Mouse (Mus musculus): ENCODE results near the gene Fkbp8.
"Not testable (repeated sequence)": the region's sequence is repeated elsewhere in the genome, so short reads cannot be mapped to it uniquely, and the experiment has no call there.

Fkbp8 gene

GRCm38 (mm10) chr8:70502540-70502939 lies 25.0 kb upstream of the Fkbp8 start:
- no peak for DNase-seq (ENCODE audit: low spot score)

- peak; percentile 56 for DNase-seq (ENCODE audit: low spot score)
Observed at GRCm38 (mm10) chr8:70503062-70503750, 24.3 kb upstream of the Fkbp8 start.

GRCm38 (mm10) chr8:70504291-70504716 lies 23.2 kb upstream of the Fkbp8 start:
- DNase-seq (ENCODE audit: low spot score), result no peak

DNA sequence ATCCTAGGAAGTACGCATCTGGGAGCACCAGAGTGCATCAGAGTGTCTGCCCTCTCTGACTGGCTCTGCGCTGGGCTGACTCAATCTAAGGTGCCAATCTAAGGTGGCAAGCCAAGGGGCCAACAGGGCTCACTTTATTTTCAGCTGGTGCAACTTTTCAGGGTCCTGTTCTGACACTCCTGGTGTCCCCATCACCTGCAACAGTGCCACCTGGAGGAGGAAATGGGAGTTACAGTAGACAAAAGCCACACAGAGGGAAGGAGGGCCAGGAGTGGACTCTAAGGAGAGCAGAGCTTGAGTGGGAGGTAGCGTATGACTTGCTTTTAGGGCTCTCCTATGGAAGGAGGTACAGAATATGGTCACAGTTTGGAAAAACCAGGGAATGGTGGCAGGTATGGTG lies 22.7 kb upstream of the Fkbp8 start:
- peak; percentile 76 for DNase-seq (ENCODE audit: low spot score)

DNA sequence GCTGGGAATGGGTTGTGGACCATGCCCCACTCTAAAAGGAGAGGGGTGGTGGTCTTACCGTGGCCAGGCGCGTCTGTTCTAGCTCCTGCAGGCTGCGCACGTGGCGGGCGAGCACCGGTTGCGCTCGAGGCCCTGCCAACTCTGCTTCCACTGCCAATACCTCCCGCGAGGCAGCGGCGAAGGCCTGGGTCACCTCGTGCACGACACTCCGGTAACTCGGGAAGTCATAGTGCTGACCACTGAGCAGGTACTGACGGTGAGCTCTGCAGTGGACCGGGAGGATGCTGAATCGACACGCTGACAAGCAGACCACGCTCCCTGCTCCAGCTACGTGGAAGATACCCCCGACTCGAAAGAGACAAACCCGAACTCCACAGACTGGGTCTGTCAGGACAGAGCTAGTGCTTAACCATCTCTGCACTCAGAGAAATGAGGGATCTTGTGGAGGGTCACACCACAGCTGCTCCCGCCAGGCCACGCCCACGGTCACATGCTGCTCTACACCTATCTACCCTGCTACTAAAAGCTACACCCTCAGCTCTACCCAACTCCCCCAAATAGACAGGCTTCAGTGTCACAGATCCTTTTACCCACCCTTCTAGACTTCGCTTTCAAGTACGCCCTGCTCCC lies 21.7 kb upstream of the Fkbp8 start:
- DNase-seq (ENCODE audit: low spot score), result no peak

DNA sequence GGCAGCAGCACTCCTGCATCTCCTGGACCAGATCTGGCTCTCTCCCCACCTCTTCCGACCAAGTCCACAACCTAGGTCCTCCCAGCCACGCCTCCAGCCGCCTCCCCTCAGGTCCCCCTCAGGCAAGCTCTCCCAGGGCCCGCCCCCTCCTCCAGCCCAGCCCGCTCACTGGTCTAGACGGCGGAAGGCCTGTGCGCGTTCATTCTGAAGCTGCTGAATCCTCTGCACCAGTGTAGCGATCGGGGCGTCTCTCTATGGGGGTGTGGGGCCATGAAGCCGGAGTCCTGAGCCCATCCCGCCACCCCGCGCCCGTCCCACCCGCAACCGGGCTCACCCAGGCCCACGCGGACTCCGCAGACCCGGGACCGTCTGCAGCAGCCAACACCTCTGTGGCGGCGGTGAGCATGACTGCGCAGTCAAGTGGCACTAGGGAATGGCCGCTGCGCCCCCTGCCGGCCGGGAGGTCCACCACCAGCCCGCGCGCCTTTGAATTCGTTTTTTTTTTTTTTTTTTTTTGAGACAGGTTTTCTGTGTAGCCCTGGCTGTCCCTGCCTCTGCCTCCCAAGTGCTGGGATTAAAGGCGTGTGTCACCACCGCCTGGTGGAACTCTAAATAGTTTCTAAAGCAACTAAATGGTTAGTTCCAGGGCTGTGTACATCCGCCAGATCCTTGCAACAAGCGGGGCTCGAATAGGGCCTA lies 21.0 kb upstream of the Fkbp8 start, which contains the start of gene Rex1bd:
TSS of gene Rex1bd (minus strand) at position 425 of the 699 bp plus-strand sequence.
- peak; percentile 89 for DNase-seq (ENCODE audit: low spot score)

- DNase-seq (ENCODE audit: low spot score), result no peak
Observed at GRCm38 (mm10) chr8:70507027-70507393, 20.5 kb upstream of the Fkbp8 start.

DNA sequence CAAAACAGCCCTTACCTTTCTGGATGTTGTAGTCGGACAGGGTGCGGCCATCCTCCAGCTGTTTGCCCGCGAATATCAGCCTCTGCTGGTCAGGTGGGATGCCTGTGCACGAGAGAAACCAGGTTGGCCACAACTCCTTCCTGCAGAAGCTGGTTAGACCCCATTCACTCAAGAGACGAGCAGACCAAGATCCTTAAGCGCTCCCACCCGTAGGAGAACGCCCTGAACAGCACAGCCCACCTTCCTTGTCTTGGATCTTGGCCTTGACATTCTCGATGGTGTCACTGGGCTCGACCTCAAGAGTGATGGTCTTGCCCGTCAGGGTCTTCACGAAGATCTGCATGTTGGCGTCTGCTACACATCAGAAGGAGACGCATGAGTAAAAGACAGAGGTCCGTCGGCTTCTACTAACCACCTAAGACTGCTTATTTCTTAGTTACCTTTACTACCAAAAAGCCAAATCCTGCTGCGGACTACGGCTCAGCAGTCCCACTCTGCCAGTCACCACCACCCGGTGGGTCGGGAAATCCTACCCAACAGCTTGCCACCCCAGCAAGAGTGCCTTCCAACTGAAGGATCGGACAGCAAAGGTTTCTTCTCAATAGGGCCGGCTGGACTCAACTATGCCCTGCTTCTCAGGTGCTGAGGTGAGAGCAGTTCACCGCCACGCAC lies 18.1 kb upstream of the Fkbp8 start:
- DNase-seq (ENCODE audit: low spot score), result no peak

DNA sequence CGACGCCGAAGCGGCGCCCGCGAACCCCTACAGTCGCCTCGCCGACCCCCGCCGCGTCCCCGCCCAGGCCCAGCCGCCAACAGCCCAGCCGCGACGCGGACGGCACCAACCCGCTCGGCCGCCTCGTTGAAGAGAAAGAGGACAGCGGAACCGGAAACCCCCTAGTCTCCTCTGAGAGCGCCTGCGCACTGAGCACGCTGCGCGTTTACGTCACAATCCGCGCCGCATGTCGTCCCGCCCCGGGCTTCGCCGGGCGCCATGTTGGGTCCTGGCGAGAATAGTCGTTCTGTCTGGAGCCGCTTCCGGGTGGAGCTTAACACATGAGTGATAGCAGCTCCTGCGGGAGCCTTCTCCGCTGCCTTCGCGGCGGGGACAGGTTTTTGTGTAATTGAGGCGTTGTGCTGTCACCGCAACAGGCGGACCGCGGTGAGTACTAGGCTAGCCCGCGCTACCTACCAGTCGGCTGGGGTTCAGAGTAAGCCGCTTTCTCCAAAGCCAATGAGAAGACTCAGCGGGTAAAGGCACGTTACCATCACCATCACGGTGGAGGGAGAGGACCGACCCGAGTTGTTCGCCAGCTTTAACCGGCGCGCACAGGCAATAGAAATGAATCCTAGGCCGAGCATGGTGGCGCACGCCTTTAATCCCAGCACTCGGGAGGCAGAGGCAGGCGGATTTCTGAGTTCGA lies 17.2 kb upstream of the Fkbp8 start, which contains the start of gene Uba52:
TSS of gene Uba52 (minus strand) at position 574 of the 688 bp plus-strand sequence.
- peak; percentile 95 for DNase-seq (ENCODE audit: low spot score)

GRCm38 (mm10) chr8:70511174-70511573 lies 16.4 kb upstream of the Fkbp8 start:
- DNase-seq (ENCODE audit: low spot score), result not testable (repeated sequence)

GRCm38 (mm10) chr8:70511770-70512169 lies 15.8 kb upstream of the Fkbp8 start:
- no peak for DNase-seq (ENCODE audit: low spot score)

DNA sequence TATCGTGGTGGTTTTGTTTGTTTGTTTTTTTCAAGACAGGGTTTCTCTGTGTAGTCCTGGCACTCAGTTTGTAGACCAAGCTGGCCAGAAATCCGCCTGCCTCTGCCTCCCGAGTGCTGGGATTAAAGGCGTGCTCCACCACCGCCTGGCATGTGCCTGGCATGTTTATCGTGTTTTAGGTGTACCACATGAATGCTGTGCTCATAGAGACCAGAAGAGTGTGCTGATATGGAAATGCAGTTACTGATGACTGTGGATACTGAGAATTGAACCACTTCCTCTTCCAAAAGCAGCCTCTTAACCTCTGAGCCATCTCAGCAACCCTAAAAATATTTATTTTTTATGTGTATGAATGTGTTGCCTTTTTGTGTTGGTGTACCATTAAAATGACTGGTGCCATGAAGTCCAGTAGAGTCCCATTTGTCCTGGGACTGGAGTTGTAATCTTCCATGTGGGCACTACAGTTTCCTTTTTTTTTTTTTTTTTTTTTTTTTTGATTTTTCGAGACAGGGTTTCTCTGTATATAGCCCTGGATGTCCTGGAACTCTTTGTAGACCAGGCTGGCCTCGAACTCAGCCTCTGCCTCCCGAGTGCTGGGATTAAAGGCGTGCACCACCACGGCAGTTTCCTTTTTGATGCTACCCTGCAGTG lies 15.1 kb upstream of the Fkbp8 start:
- no peak for DNase-seq (ENCODE audit: low spot score)

DNA sequence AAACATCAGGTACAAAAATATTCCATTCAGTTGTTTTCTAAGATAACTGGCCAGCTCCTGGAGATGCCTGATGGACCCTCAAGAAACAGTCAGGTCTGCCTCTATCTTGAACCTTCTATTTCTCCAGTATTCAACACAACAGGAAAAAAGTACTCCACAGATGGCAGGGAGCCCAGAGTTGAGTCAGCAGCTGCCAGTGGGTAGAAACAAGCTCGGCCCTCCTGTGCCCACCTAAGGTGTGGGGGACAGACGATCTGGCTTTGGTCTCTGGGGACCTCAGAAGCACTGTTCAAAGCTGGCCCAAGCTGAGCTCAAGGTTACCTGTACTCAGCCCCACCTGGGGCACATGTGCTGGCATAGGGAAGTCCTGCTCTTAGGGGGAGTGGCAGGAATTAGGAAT lies 14.1 kb upstream of the Fkbp8 start:
- DNase-seq (ENCODE audit: low spot score), result no peak

- no peak for DNase-seq (ENCODE audit: low spot score)
Observed at GRCm38 (mm10) chr8:70517940-70518643, 9.4 kb upstream of the Fkbp8 start.

DNA sequence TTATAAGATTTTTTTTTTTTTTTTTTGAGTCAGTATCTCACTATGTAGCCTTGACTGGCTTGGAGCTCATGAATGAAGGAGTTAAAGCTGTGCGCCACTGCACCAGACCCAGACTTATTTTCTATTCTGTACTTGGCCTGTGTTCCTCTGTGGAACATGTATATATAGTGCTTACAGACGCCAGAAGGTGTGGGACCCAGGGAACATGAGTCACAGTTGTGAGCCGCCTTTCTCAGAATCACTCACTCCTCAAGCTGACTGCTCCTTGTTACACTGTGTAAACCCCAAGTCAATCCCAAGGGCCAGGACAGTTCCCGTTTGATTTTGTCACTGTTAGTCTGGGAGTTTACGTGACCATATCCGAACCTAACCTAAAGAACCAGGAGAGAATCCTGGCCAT lies 8.5 kb upstream of the Fkbp8 start:
- no peak for DNase-seq (ENCODE audit: low spot score)

DNA sequence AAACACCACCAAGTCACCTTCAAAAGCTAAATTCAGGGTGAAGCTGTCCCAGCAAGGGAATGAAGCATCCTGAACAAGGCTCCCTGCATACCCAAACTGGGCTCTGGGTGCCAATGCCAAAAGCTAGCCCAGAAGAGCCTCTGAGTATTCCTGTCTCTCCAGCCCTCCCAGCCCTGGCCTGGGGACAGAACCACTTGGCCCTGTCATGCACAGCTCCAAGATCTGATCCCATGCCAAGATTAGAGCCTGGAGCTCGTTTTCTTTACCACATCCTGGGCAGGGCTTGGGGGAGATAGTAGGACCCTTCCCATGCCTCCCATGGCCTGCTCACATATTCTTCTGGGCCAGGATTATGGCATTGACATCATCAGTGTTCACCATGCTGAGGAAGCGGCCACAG lies 7.9 kb upstream of the Fkbp8 start:
- no peak for DNase-seq (ENCODE audit: low spot score)

- DNase-seq (ENCODE audit: low spot score), result peak; percentile 94
Observed at GRCm38 (mm10) chr8:70522592-70523403, 4.7 kb upstream of the Fkbp8 start.

DNA sequence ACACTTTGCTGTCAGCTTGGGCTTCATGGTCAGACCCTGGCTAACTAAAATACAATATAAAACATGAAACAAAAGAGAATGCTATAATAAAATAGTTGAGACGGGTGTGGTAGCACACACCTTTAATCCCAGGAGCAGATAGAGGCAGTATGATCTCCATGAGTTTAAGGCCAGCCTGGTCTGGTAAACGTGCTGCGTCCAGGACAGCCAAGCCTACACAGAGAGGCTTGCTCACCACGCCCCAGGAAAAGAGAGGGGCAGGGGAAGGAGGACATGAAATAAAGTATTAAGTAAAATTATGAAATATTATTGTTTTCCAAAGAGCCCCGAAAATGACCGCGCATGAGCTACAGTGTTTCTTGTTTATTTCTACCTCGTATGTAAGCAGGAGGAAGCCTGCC lies 413 bp upstream of the Fkbp8 start:
- DNase-seq (ENCODE audit: low spot score), result no peak

DNA sequence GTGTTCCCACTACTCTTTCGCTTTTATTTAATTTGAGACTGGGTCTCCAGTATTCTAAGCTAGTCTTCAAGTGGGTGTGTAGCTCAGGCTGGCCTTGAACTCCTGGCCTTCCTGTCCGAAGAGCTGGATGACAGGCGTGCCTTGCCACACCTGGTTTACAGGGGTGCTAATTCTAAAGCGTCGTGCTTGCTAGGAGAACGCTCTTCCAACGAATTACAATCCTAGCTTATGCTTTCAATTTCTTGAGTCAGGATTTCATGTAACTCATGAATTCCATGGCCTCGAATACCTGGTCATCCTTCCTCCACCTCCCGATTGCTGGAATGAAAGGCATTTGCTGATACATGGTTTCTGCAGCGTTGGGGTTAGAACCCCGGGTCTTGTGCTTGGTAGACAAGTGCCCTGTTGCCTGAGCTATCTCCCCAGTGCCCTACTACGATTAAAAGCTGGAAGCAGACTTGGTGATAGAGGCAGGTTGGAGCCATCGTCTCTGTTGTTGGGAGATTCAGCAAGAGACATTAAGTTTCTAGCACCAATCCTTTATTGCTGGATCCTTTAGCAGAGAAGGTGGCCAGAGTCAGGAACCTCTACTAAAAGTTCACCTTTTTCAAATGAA lies 766 bp downstream of the Fkbp8 start:
- DNase-seq (ENCODE audit: low spot score), result no peak

Measured in spleen, adult 12 weeks (tissue).